Mouse (Mus musculus) ES-E14 (cell line): ENCODE measurements around the gene Scrg1. TPM values are rescaled to one million over a fixed set of nuclear protein-coding genes. Genes with fewer than 3 reads are reported as not detected.
"Not testable (repeated sequence)": the region's sequence is repeated elsewhere in the genome, so short reads cannot be mapped to it uniquely, and the experiment has no call there.

ENCODE experiments used
- DNase-seq: peaks from one replicate; pipeline ENCODE4 v3.0.0-alpha.2; 2013; ENCODE audit warnings: low read depth, low spot score
- H3K27ac ChIP-seq: 2 replicates; pipeline ENCODE4 v1.5.1; 2012; ENCODE audit warnings: low read depth, mild to moderate bottlenecking, low read length, moderate library complexity, mixed read lengths; ENCODE audit not compliant: poor library complexity, insufficient read depth, severe bottlenecking
- H3K36me3 ChIP-seq: 2 replicates; pipeline ENCODE4 v1.6.1; 2012; ENCODE audit warnings: mild to moderate bottlenecking, low read length, moderate library complexity, mixed read lengths; ENCODE audit not compliant: control insufficient read depth, poor library complexity, insufficient read depth, severe bottlenecking
- H3K4me1 ChIP-seq, 2 experiments: fragments of 150-350 bp in 1 of 2; sonication (generic) in 1 of 2; 2 replicates each; pipeline ENCODE4 v1.6.1; 2012; ENCODE audit warnings: low read length in 2 of 2, mild to moderate bottlenecking in 1 of 2, mixed read lengths in 1 of 2; ENCODE audit not compliant: control insufficient read depth in 2 of 2, insufficient read depth in 2 of 2, poor library complexity in 1 of 2
- H3K4me3 ChIP-seq, 2 experiments: fragments of 150-350 bp in 1 of 2; sonication (generic) in 1 of 2; 2 replicates each; pipeline ENCODE4 v1.5.1; 2012; ENCODE audit warnings: low read length in 2 of 2, low read depth in 1 of 2, mild to moderate bottlenecking in 1 of 2, mixed read lengths in 1 of 2; ENCODE audit not compliant: insufficient read depth in 1 of 2, poor library complexity in 1 of 2, severe bottlenecking in 1 of 2
- H3K9ac ChIP-seq: 2 replicates; pipeline ENCODE4 v1.6.1; 2012; ENCODE audit warnings: low read depth, mild to moderate bottlenecking, low read length, mixed read lengths; ENCODE audit not compliant: poor library complexity, insufficient read depth, severe bottlenecking
- H3K9me3 ChIP-seq: fragments of 150-350 bp; sonication (generic); 2 replicates; pipeline ENCODE4 v1.6.1; 2012; ENCODE audit warnings: low read depth, mild to moderate bottlenecking, low read length; ENCODE audit not compliant: control insufficient read depth, insufficient read depth
- CHD2 ChIP-seq: IDR thresholded peaks from 2 replicates; pipeline ENCODE4 v1.6.1; 2014; ENCODE audit warnings: mild to moderate bottlenecking, low read depth, low read length, inconsistent platforms
- HCFC1 ChIP-seq: IDR thresholded peaks from 2 replicates; pipeline ENCODE4 v1.6.1; 2012; ENCODE audit warnings: low read length, inconsistent platforms, borderline replicate concordance; ENCODE audit not compliant: insufficient read depth
- MAFK ChIP-seq: IDR thresholded peaks from 2 replicates; pipeline ENCODE4 v1.6.1; 2014; ENCODE audit warnings: mild to moderate bottlenecking, low read depth, low read length, inconsistent platforms; ENCODE audit not compliant: insufficient read depth
- ZC3H11A ChIP-seq: IDR thresholded peaks from 2 replicates; pipeline ENCODE4 v1.6.1; 2012; ENCODE audit warnings: low read depth, mild to moderate bottlenecking, inconsistent platforms, low read length, borderline replicate concordance
- ZNF384 ChIP-seq: IDR thresholded peaks from 2 replicates; pipeline ENCODE4 v1.6.1; 2012; ENCODE audit warnings: low read depth, low read length, inconsistent platforms
- in situ Hi-C, 2 experiments: fragments of 600-800 bp; cut with MboI; formaldehyde crosslinking; loops; one replicate each; pipeline ENCODE4 v1.15.1; 2025; ENCODE audit warnings: low sequenced_read_pairs in 2 of 2, inconsistent platforms in 1 of 2; ENCODE audit not compliant: unreplicated experiment in 2 of 2
- total RNA-seq: library from RNA; depleted of rRNA; stranded (reverse); fragments of 300-350 nt; gene quantifications from 2 replicates; pipeline ENCODE4 v1.2.3, GENCODE M21; 2012; rRNA removed

Scrg1 gene
- total RNA-seq, 1 experiment, result not detected

GRCm38 (mm10) chr8:57516685-57517084 lies 61.0 kb downstream of the Scrg1 start:
- TF ChIP-seq ZNF384, result peak; percentile 36; the same call in 1 of the 2 replicates
- DNase-seq, in situ Hi-C loops, H3K4me3 ChIP-seq, H3K9ac ChIP-seq, H3K27ac ChIP-seq, H3K4me1 ChIP-seq, H3K9me3 ChIP-seq: not testable (repeated sequence)
- H3K36me3 ChIP-seq, result peaks cover 14% of the 10 kb centered on the region

- Histone ChIP-seq H3K36me3 (peaks cover 10% of the 10 kb centered on the region), H3K9ac (no peak overlapping the region), H3K4me1 (0 out of 4 replicates have a peak, but pooled peaks cover 0 to 2% of the 10 kb centered on the region in 2 experiments), H3K27ac (no peak overlapping the region), H3K4me3 (no peak overlapping the region), H3K9me3 (no peaks in the 10 kb centered on the region)
- DNase-seq, result no peak
- in situ Hi-C loops, result no loop called here
- TF ChIP-seq CHD2 (0 out of 2 replicates have a peak, but pooled peaks have one; percentile 6), ZC3H11A (no peak)
These were observed 62.0 kb downstream of the Scrg1 start for GRCm38 (mm10) chr8:57517723-57518122.

- no peak for DNase-seq
- H3K4me1 ChIP-seq, result 0 out of 4 replicates have a peak, but pooled peaks cover 0 to 2% of the 10 kb centered on the region in 2 experiments
- H3K4me3 ChIP-seq, result no peak overlapping the region
- peaks cover 4% of the 10 kb centered on the region for H3K36me3 ChIP-seq
- peaks cover 3% of the 10 kb centered on the region; the same call in 1 of the 2 replicates for H3K9me3 ChIP-seq
- no peak overlapping the region for H3K27ac ChIP-seq
- in situ Hi-C loops, result no loop called here
- H3K9ac ChIP-seq, result no peak overlapping the region
- TF ChIP-seq CHD2 (no peak), HCFC1 (no peak), ZNF384 (no peak), ZC3H11A (no peak), MAFK (no peak)
These were observed 64.6 kb downstream of the Scrg1 start for GRCm38 (mm10) chr8:57520186-57520786.

Other genes with a start within 250 kb of the Scrg1 start
- 0.18 TPM in 1 of 2 replicates, not detected in the other for gene Hand2, start 134.9 kb upstream of the Scrg1 start, total RNA-seq
- 61.5 and 76.8 TPM in 2 replicates for gene Sap30, start 31.9 kb downstream of the Scrg1 start, total RNA-seq
- gene Hmgb2, start 56.0 kb downstream of the Scrg1 start, total RNA-seq, result 144 and 190 TPM in 2 replicates
- 17.7 and 19.7 TPM in 2 replicates for gene Galnt7, start 197.1 kb downstream of the Scrg1 start, total RNA-seq